26 mouse cellular contexts compared by ENCODE assay signal in the genomic region with DNA sequence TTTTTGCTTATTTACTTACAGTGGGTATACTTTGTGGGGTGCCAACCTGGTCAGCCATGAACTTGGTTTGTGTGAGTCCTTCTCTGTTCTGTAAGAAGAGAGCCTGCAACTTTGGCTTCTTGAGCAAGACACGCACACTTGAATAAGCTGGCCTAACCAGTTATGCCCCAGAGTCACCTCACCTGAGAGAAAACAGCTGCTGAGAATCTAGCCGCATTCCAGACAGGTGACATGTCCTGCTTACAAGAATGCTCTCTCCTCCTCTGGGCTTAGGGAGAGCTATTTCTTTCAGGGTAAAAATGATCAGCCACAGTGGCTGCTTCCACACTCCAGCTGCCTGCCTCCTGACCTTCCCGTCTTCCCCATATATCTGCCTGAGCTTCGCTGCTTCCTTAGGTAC. TPM values are rescaled to one million over a fixed set of nuclear protein-coding genes. Genes with fewer than 3 reads are reported as not detected.
DNase-seq lines count a peak whose midpoint lies in the region; ATAC-seq and TF ChIP-seq lines count a peak whose summit lies in the region.
"Had no signal": no experiment of that assay in that cellular context is flagged by ENCODE, and none has a peak within 500 bp of the region (broad histone marks: within the 10 kb centered on the region; RNA-seq: fewer than 3 reads in every experiment).

No protein-coding gene starts in this region.

- WGBS in neural tube, embryonic 13.5 days, result 76% methylated on average over 4 of the region's 4 CpGs
- 59% methylated on average over 4 of the region's 4 CpGs for WGBS in embryonic facial prominence, embryonic 15.5 days
- 56% methylated on average over 4 of the region's 4 CpGs for WGBS in lung, postnatal 0 days

- no peak overlapping the region for H3K4me2 ChIP-seq in neural tube, embryonic 13.5 days
- H3K4me2 ChIP-seq in embryonic facial prominence, embryonic 15.5 days (replicated peaks), result no peak overlapping the region
- H3K4me2 ChIP-seq in lung, postnatal 0 days (replicated peaks; ENCODE audit: low read depth, low read length), result no peak overlapping the region
- H3K4me2 ChIP-seq: forebrain, embryonic 15.5 days; heart, embryonic 15.5 days; hindbrain, embryonic 12.5 days; intestine, embryonic 15.5 days; limb, embryonic 15.5 days; neural tube, embryonic 12.5 days had no signal

- no peak overlapping the region for H3K9ac ChIP-seq in neural tube, embryonic 13.5 days
- H3K9ac ChIP-seq in embryonic facial prominence, embryonic 15.5 days, result no peak overlapping the region
- no peak overlapping the region for H3K9ac ChIP-seq in lung, postnatal 0 days (replicated peaks; ENCODE audit: low read depth)
- H3K9ac ChIP-seq: forebrain, embryonic 15.5 days; heart, embryonic 15.5 days; hindbrain, embryonic 12.5 days; intestine, embryonic 15.5 days; limb, embryonic 15.5 days; liver, postnatal 0 days; neural tube, embryonic 12.5 days had no signal

- H3K4me1 ChIP-seq in neural tube, embryonic 13.5 days (replicated peaks), result peaks cover 3% of the 10 kb centered on the region; the same call in 1 of the 2 replicates
- 0 out of 2 replicates have a peak, but pooled peaks cover 4% of the 10 kb centered on the region for H3K4me1 ChIP-seq in embryonic facial prominence, embryonic 15.5 days
- no peaks in the 10 kb centered on the region; the same call in 1 of the 2 replicates for H3K4me1 ChIP-seq in lung, postnatal 0 days (ENCODE audit: insufficient read depth, low read depth, low read length)
- H3K4me1 ChIP-seq: forebrain, embryonic 15.5 days; hindbrain, embryonic 12.5 days; midbrain, embryonic 10.5 days; neural tube, embryonic 12.5 days had no signal

- peak; percentile 88 for TF ChIP-seq EP300 in lung, postnatal 0 days (IDR thresholded peaks at IDR 0.05)

- H3K9me3 ChIP-seq in neural tube, embryonic 13.5 days, result no peaks in the 10 kb centered on the region
- H3K9me3 ChIP-seq in embryonic facial prominence, embryonic 15.5 days (replicated peaks), result no peaks in the 10 kb centered on the region
- no peaks in the 10 kb centered on the region for H3K9me3 ChIP-seq in lung, postnatal 0 days (ENCODE audit: low read length)
- H3K9me3 ChIP-seq: forebrain, embryonic 15.5 days; heart, embryonic 15.5 days; hindbrain, embryonic 12.5 days; intestine, embryonic 15.5 days; limb, embryonic 15.5 days; midbrain, embryonic 10.5 days; neural tube, embryonic 12.5 days had no signal

- no peak overlapping the region for H3K4me3 ChIP-seq in neural tube, embryonic 13.5 days
- H3K4me3 ChIP-seq in embryonic facial prominence, embryonic 15.5 days (replicated peaks), result no peak overlapping the region
- H3K4me3 ChIP-seq in lung, postnatal 0 days (ENCODE audit: low read depth, low read length), result no peak overlapping the region
- H3K4me3 ChIP-seq: erythroblast, embryonic 14.5 days; forebrain, embryonic 15.5 days; gastrocnemius, adult 2 months; heart, embryonic 15.5 days; hindbrain, embryonic 12.5 days; intestine, embryonic 15.5 days; limb, embryonic 15.5 days; midbrain, embryonic 10.5 days; neural tube, embryonic 12.5 days had no signal

- DNase-seq in neural tube, embryonic 10.5 days (ENCODE audit: extremely low spot score, low spot score), result no peak
- peak; percentile 91 for DNase-seq in lung, postnatal 0 days (ENCODE audit: low spot score)
- no peak for DNase-seq in left cerebral cortex, adult 11 months (ENCODE audit: low spot score)
- DNase-seq in layer of hippocampus, postnatal 14 days (ENCODE audit: low spot score in 2 of 2), result no peak
- DNase-seq in right cerebral cortex, postnatal 4 days, result no peak
- DNase-seq: adrenal gland, postnatal 36 days; cerebellum, adult 9-11 months; gastrocnemius, adult 2 months; heart, adult 11 months; kidney, postnatal 14 days; layer of hippocampus, adult 9-11 months; liver, postnatal 0 days; right cerebral cortex, postnatal 14 days; thymus, postnatal 14 days had no signal

- no peaks in the 10 kb centered on the region for H3K36me3 ChIP-seq in neural tube, embryonic 13.5 days
- H3K36me3 ChIP-seq in embryonic facial prominence, embryonic 15.5 days, result no peaks in the 10 kb centered on the region
- no peaks in the 10 kb centered on the region for H3K36me3 ChIP-seq in lung, postnatal 0 days (ENCODE audit: insufficient read depth, low read length)
- H3K36me3 ChIP-seq: forebrain, embryonic 15.5 days; heart, embryonic 15.5 days; hindbrain, embryonic 12.5 days; intestine, embryonic 15.5 days; limb, embryonic 15.5 days; midbrain, embryonic 10.5 days; neural tube, embryonic 12.5 days had no signal

- H3K27ac ChIP-seq in neural tube, embryonic 13.5 days (replicated peaks), result peak overlapping the region; percentile 39; the same call in 1 of the 2 replicates
- peak overlapping the region; percentile 48; the same call in 1 of the 2 replicates for H3K27ac ChIP-seq in embryonic facial prominence, embryonic 15.5 days (replicated peaks)
- peak overlapping the region; percentile 81 for H3K27ac ChIP-seq in lung, postnatal 0 days (ENCODE audit: low read length)
- H3K27ac ChIP-seq: forebrain, embryonic 15.5 days; gastrocnemius, adult 2 months; heart, embryonic 15.5 days; hindbrain, embryonic 12.5 days; intestine, embryonic 15.5 days; limb, embryonic 15.5 days; midbrain, embryonic 10.5 days; neural tube, embryonic 12.5 days had no signal

- no peak; the same call in 1 of the 2 replicates for ATAC-seq in neural tube, embryonic 13.5 days (ENCODE audit: low read depth)
- ATAC-seq in embryonic facial prominence, embryonic 15.5 days (ENCODE audit: insufficient number of reproducible peaks, low FRiP score, low TSS enrichment, low read depth), result no peak
- peak; percentile 92 for ATAC-seq in lung, postnatal 0 days
- ATAC-seq: activated CD4-positive, CD25-positive, alpha-beta regulatory T cell, adult 4 months; forebrain, embryonic 15.5 days; intestine, embryonic 15.5 days; liver, postnatal 0 days had no signal

- no peak for TF ChIP-seq CTCF in lung, postnatal 0 days (IDR thresholded peaks at IDR 0.05)

- no peaks in the 10 kb centered on the region for H3K27me3 ChIP-seq in neural tube, embryonic 13.5 days
- H3K27me3 ChIP-seq in embryonic facial prominence, embryonic 15.5 days, result no peaks in the 10 kb centered on the region
- no peaks in the 10 kb centered on the region for H3K27me3 ChIP-seq in lung, postnatal 0 days (replicated peaks; ENCODE audit: insufficient read depth, low read length)
- H3K27me3 ChIP-seq: forebrain, embryonic 15.5 days; heart, embryonic 15.5 days; hindbrain, embryonic 12.5 days; intestine, embryonic 15.5 days; limb, embryonic 15.5 days; neural tube, embryonic 12.5 days had no signal

RNA-seq across cellular contexts. Expression of a gene that starts 8.4 kb away (rescaled TPM):
- 0.47 and 0.62 TPM in 2 replicates for polyA plus RNA-seq in neural tube, embryonic 13.5 days (2015; fragmentation: Nextera tagmentation; extraction: Ambion mirVana)
- polyA plus RNA-seq in embryonic facial prominence, embryonic 15.5 days (2015; fragmentation: Nextera tagmentation; extraction: Ambion mirVana), result 1.1 and 1.2 TPM in 2 replicates
- 2.0 and 2.6 TPM in 2 replicates for polyA plus RNA-seq in lung, postnatal 0 days (2015; fragmentation: Nextera tagmentation; extraction: Ambion mirVana)
- under 1 TPM; 0.29 to 0.55 TPM for total RNA-seq in layer of hippocampus, postnatal 14 days (2021)
- total RNA-seq: gastrocnemius, adult 2 months had no signal
- polyA plus RNA-seq: C2C12; erythroblast, embryonic 14.5 days; intestine, embryonic 15.5 days; limb, embryonic 15.5 days; liver, postnatal 0 days had no signal

RNA-seq across cellular contexts. Expression of a gene that starts 9.9 kb away (rescaled TPM):
- 7.0 and 8.1 TPM in 2 replicates for polyA plus RNA-seq in neural tube, embryonic 13.5 days (2015; fragmentation: Nextera tagmentation; extraction: Ambion mirVana)
- polyA plus RNA-seq in embryonic facial prominence, embryonic 15.5 days (2015; fragmentation: Nextera tagmentation; extraction: Ambion mirVana), result 19.3 and 20.6 TPM in 2 replicates
- 15.6 and 15.9 TPM in 2 replicates for polyA plus RNA-seq in lung, postnatal 0 days (2015; fragmentation: Nextera tagmentation; extraction: Ambion mirVana)
- 1 to 10 TPM; 1.7 to 1.9 TPM for total RNA-seq in layer of hippocampus, postnatal 14 days (2021)

RNA-seq across cellular contexts. Expression of a gene that starts 10.0 kb away (rescaled TPM):
- 0.28 and 0.47 TPM in 2 replicates for polyA plus RNA-seq in neural tube, embryonic 13.5 days (2015; fragmentation: Nextera tagmentation; extraction: Ambion mirVana)
- polyA plus RNA-seq in embryonic facial prominence, embryonic 15.5 days (2015; fragmentation: Nextera tagmentation; extraction: Ambion mirVana), result 2.0 and 3.6 TPM in 2 replicates
- polyA plus RNA-seq in lung, postnatal 0 days (2015; fragmentation: Nextera tagmentation; extraction: Ambion mirVana), result 4.9 and 6.3 TPM in 2 replicates
- total RNA-seq in layer of hippocampus, postnatal 14 days (2021), result 1 to 10 TPM; 1.5 to 4.8 TPM
- total RNA-seq: adrenal gland, postnatal 36 days had no signal
- polyA plus RNA-seq: erythroblast, embryonic 14.5 days had no signal
